Mouse (Mus musculus) kidney, embryonic 16.5 days (tissue): Measurements from ENCODE around the gene Vmn1r142. TPM values are rescaled to one million over a fixed set of nuclear protein-coding genes. Genes with fewer than 3 reads are reported as not detected.
"Not testable (repeated sequence)": the region's sequence is repeated elsewhere in the genome, so short reads cannot be mapped to it uniquely, and the experiment has no call there.

Source experiments
- ATAC-seq: fragments of 200-750 bp; cut with Nextera tagmentation; 2 replicates; pipeline ENCODE4 v1.8.0; 2017; ENCODE audit warnings: moderate TSS enrichment; ENCODE audit not compliant: low FRiP score, low TSS enrichment
- H3K27ac ChIP-seq: fragments of 300-500 bp; sonication (generic); 2 replicates; pipeline ENCODE4 v1.5.1; 2014; ENCODE audit warnings: low read length
- H3K27me3 ChIP-seq: fragments of 300-500 bp; sonication (generic); 2 replicates; pipeline ENCODE4 v1.6.1; 2014; ENCODE audit warnings: low read length, control low read depth, mixed read lengths; ENCODE audit not compliant: insufficient read depth
- H3K36me3 ChIP-seq: fragments of 300-500 bp; sonication (generic); 2 replicates; pipeline ENCODE4 v1.6.1; 2014; ENCODE audit warnings: low read length, control low read depth, mixed read lengths; ENCODE audit not compliant: insufficient read depth
- H3K4me1 ChIP-seq: fragments of 300-500 bp; sonication (generic); 2 replicates; pipeline ENCODE4 v1.6.1; 2014; ENCODE audit warnings: low read length, control low read depth, mixed read lengths; ENCODE audit not compliant: insufficient read depth
- H3K4me2 ChIP-seq: fragments of 300-500 bp; sonication (generic); replicated peaks from 2 replicates; pipeline ENCODE4 v1.6.1; 2014; ENCODE audit warnings: low read depth, low read length
- H3K4me3 ChIP-seq: fragments of 300-500 bp; sonication (generic); 2 replicates; pipeline ENCODE4 v1.5.1; 2014; ENCODE audit warnings: mild to moderate bottlenecking, low read length
- H3K9ac ChIP-seq: fragments of 300-500 bp; sonication (generic); replicated peaks from 2 replicates; pipeline ENCODE4 v1.6.1; 2014; ENCODE audit warnings: low read length
- H3K9me3 ChIP-seq: fragments of 300-500 bp; sonication (generic); 2 replicates; pipeline ENCODE4 v1.6.1; 2016; ENCODE audit warnings: low read length, control low read depth
- WGBS: fragments of 180-500 bp; shearing (Covaris S2); extraction: QIAGEN DNeasy Blood & Tissue Kit; methylation state at CpG from one replicate; pipeline ENCODE4 v1.1.7; 2014; 5-methylcytosine and 5-hydroxymethylcytosine counted together
- polyA plus RNA-seq: library from polyadenylated mRNA; unstranded; fragments of >200 nt; fragmentation: Nextera tagmentation; extraction: Ambion mirVana; gene quantifications from 2 replicates; pipeline ENCODE4 v1.2.1, GENCODE M21; 2015

The Vmn1r142 gene
- not detected in 2 replicates for polyA plus RNA-seq

DNA sequence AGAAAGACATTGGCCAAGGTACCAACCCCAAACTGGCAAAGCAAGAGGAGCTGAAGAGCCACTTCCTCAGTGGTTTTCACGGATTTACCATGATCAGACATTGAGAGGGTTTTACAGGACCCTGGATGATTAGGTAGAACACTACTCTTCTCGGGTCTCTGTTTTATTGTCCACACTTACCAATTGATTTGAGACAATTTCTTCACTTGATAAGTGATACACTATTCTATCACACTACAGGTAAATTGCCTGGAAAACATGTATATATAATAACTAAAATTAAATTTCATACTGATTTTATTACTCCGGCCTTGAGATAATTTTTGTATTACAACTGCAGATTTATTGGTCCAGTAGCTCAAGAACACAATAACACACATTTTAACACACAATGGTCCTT is at the start of gene Vmn1r142:
Gene Vmn1r142 (minus strand): TSS at position 101 of the 400 bp plus-strand sequence.
- H3K27ac ChIP-seq, ATAC-seq, H3K36me3 ChIP-seq, H3K27me3 ChIP-seq, H3K9ac ChIP-seq, H3K4me2 ChIP-seq, H3K4me3 ChIP-seq, H3K4me1 ChIP-seq, H3K9me3 ChIP-seq: not testable (repeated sequence)
- no CpG with 5 or more reads among the region's 3 CpGs for WGBS

DNA sequence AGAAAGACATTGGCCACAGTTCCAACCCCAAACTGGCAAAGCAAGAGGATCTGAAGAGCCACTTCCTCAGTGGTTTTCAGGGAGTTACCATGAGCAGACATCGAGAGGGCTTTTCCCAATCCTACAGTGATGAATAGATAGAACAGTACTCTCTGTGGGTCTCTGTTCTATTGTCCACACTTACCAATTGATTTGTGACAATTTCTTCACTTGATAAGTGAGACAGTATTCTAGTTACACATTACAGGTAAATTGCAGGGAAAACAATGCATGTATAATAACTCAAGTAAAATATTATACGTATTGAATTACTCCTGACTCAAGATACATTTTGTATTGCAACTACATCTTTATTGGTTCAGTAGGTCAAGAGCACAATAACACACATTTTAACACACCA is 37.3 kb upstream of the Vmn1r142 start, which contains the start of gene Gm8653:
Gene Gm8653 (minus strand): TSS at position 101 of the 400 bp plus-strand sequence.
- not testable (repeated sequence) for H3K27ac ChIP-seq, ATAC-seq, H3K27me3 ChIP-seq, H3K4me1 ChIP-seq, H3K36me3 ChIP-seq, H3K4me2 ChIP-seq, H3K4me3 ChIP-seq, H3K9ac ChIP-seq, H3K9me3 ChIP-seq
- WGBS: no CpG with 5 or more reads among the region's 2 CpGs

- H3K9ac ChIP-seq: not testable (repeated sequence)
Measured at GRCm38 (mm10) chr7:22189077-22189476, 25.2 kb upstream of the Vmn1r142 start, which contains the start of gene Vmn1r143. Gene Vmn1r143, plus strand, starts transcription at chr7:22189377.

GRCm38 (mm10) chr7:22134641-22135040 is 29.2 kb downstream of the Vmn1r142 start, which contains the start of gene Gm10666:
Gene Gm10666, minus strand, starts transcription at chr7:22134741.
- not testable (repeated sequence) for H3K9me3 ChIP-seq, ATAC-seq, H3K27ac ChIP-seq, H3K9ac ChIP-seq, H3K4me3 ChIP-seq, H3K4me1 ChIP-seq, H3K36me3 ChIP-seq, H3K4me2 ChIP-seq, H3K27me3 ChIP-seq
- no CpG with 5 or more reads among the region's 5 CpGs for WGBS

More at GRCm38 (mm10) chr7:22189077-22189476, 25.2 kb upstream of the Vmn1r142 start, which contains the start of gene Vmn1r143:
- H3K27me3 ChIP-seq, H3K4me2 ChIP-seq, H3K9me3 ChIP-seq, H3K4me1 ChIP-seq, ATAC-seq, H3K36me3 ChIP-seq, H3K27ac ChIP-seq, H3K4me3 ChIP-seq: not testable (repeated sequence)
- WGBS: no CpG with 5 or more reads among the region's 3 CpGs

DNA sequence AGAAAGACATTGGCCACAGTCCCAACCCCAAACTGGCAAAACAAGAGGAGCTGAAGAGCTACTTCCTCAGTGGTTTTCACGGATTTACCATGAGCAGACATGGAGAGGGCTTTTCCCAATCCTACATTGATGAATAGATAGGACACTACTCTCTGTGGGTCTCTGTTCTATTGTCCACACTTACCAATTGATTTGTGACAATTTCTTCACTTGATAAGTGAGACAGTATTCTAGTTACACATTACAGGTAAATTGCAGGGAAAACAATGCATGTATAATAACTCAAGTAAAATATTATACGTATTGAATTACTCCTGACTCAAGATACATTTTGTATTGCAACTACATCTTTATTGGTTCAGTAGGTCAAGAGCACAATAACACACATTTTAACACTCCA is 45.7 kb downstream of the Vmn1r142 start, which contains the start of gene Gm16451:
Gene Gm16451 (minus strand): TSS at position 101 of the 400 bp plus-strand sequence.
- not testable (repeated sequence) for H3K9me3 ChIP-seq, H3K4me1 ChIP-seq, H3K9ac ChIP-seq, H3K4me3 ChIP-seq, ATAC-seq, H3K36me3 ChIP-seq, H3K27ac ChIP-seq, H3K4me2 ChIP-seq, H3K27me3 ChIP-seq
- whole genome bisulfite sequencing: no CpG with 5 or more reads among the region's 2 CpGs

Other genes starting within 250 kb of the Vmn1r142 start
- not detected in 2 replicates for gene Gm5891, start 242.7 kb downstream of the Vmn1r142 start, polyA plus RNA-seq
- gene Vmn1r137, start 169.4 kb downstream of the Vmn1r142 start, polyA plus RNA-seq: not detected in 2 replicates
- not detected in 2 replicates for gene Vmn1r138, start 135.1 kb downstream of the Vmn1r142 start, polyA plus RNA-seq
- gene Gm6176, start 107.7 kb downstream of the Vmn1r142 start, polyA plus RNA-seq: not detected in 2 replicates
- gene Vmn1r139, start 95.0 kb downstream of the Vmn1r142 start, polyA plus RNA-seq: not detected in 2 replicates
- not detected in 2 replicates for gene Gm16451, start 45.8 kb downstream of the Vmn1r142 start, polyA plus RNA-seq
- gene Gm10666, start 29.3 kb downstream of the Vmn1r142 start, polyA plus RNA-seq: not detected in 2 replicates
- not detected in 2 replicates for gene Vmn1r143, start 25.3 kb upstream of the Vmn1r142 start, polyA plus RNA-seq
- not detected in 2 replicates for gene Gm8653, start 37.2 kb upstream of the Vmn1r142 start, polyA plus RNA-seq
- not detected in 2 replicates for gene Gm8453, start 65.4 kb upstream of the Vmn1r142 start, polyA plus RNA-seq
- not detected in 2 replicates for gene Gm4187, start 165.7 kb upstream of the Vmn1r142 start, polyA plus RNA-seq
- not detected in 2 replicates for gene Gm8660, start 207.0 kb upstream of the Vmn1r142 start, polyA plus RNA-seq
- gene Vmn1r148, start 249.5 kb upstream of the Vmn1r142 start, polyA plus RNA-seq: not detected in 2 replicates